Mouse (Mus musculus) mouse embryonic stem cell (cell line): ENCODE data around the gene Mgp.

Experiments used
- in situ Hi-C, 2 experiments: fragments of 300-500 bp; cut with MboI; formaldehyde crosslinking; loops; 1 replicate in 1 of 2; 3 replicates in 1 of 2; pipeline ENCODE4 v1.14.3; 2019 to 2020; ENCODE audit warnings: low sequenced_read_pairs in 2 of 2, low pct_unique_long_range_greater_than_20kb in 1 of 2, mixed read lengths in 1 of 2; ENCODE audit not compliant: unreplicated experiment in 1 of 2

Gene Mgp

DNA sequence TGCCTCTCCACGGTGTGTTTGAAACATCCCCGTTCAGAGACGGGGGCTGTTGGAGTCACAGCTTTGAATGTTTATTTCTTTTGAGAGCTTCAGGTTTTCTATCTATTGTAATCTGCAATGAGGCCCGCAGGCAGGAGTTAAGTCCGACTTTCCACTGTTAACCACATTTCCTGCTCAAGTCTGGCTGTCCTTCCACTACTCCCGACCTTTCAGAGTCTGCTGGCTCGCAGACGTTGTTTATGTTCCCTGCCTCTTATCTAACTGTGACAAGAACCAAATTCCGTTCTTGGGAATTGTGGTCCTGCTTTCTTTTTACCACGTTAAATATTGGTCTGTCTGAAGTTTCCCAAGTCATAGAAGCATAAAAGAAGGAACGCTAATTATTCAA, 17.8 kb downstream of the Mgp start:
- in situ Hi-C loops: loop anchor here (5.0 to 10.0 kb wide), 2 partner anchors 109 to 127 kb away; no protein-coding TSS in a partner anchor

DNA sequence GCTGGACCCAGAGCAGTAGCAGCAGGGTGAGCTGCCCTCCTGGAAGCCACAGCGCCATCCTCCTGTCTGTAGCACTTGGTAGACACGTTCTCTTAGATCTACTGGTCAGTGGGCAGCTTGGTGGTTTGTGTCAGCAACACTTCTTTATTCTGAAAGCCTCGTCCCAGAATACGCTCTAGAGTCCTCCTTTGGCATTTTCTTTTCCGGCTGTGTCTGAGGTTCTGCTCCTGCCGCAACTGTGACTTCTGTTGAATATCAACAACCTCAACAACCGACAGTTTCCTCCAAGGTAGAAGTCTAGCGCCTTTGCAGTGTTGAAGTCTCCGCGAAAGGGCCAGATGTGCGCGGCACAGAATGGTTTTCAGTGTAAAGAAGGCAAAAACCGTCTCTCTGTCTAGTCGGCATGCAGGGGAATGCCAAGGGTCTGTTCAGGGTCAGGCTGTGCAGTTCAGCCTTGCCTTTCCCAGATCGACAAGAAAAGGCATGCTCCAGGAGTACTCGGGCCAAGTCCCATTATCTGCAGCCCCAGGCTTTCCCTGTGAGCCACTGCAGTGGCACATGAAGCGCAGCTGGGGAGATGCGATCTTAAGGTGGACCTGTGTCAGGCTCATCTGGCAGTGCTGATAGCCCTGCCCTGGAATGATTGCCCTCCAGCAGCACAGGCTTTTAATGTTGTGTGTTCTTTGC, 18.3 kb downstream of the Mgp start, which contains the start of gene Art4:
Gene Art4, minus strand, starts transcription at position 548 of the 687 bp plus-strand sequence.
- in situ Hi-C loops: loop anchor here (5.0 to 10.0 kb wide), 2 partner anchors 110 to 127 kb away; no protein-coding TSS in a partner anchor

DNA sequence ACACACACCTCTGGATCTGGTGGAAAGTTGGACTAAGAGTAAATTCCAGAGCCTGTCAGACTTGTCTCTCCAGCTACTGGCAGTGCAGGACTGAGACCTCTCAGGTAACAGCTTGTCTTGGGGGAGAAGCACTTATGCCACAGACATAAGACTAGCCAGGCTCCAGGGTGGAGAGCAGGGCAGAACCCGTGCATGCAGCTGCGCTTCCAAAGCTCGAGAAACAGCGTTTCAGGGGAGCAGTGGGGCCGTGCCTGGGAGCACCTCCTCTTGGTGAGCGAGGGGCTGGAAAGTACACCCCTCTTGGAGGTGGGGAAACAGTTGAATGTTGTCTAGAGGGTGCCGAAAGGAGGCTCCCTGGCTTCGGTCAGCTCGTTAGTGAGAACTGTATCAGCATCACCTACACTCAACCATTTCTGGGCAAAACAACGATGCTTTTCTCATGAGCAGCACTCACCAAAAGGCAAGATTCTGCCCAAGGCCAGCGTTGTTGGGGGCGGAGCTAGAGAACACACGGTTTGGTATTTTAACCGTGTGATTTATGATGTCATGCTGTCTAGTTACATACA, 19.5 kb downstream of the Mgp start:
- in situ Hi-C loops: loop anchor here (5.0 to 10.0 kb wide), 2 partner anchors 111 to 129 kb away; no protein-coding TSS in a partner anchor

DNA sequence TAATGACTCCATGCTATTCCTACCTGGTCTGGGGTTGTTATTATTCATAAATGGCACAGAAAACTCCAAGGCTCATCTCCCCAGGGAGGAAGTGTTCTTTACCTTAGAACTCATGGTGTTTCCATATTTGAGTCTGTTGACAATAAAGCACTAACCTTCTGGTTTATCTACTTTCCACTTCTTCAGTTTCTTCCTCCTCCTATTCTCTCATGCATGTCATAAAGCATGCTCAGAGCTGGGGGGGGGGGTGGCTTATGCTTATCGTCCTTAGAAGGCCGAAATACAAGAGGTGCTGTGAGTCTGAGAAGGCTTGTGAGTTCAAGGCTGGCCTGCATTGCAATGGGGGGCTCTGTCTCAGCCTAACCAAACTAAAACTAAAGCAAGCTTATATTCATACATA, 20.4 kb downstream of the Mgp start:
- in situ Hi-C loops: loop anchor here (5.0 to 10.0 kb wide), 2 partner anchors 112 to 130 kb away; no protein-coding TSS in a partner anchor

DNA sequence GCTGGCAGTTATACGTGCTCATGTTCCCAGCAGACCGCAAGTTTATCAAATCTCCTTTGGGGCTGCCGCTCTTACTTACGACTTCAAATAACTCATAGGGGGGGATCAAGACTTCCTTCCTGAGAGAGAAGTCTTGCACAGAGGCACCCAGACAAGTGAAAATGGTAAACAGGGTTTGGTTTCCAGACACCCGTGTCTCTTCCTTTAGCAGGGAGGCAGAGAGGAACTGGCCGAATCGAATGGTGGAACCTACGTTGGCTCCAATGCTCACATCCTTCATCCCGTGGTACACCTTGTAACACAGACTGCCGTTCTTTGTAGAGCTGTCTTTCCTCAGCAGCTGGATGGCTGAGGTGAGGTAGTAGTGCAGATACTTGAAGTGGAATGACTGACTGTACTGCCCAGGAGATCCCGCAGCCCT, 21.3 kb downstream of the Mgp start:
- in situ Hi-C loops: loop anchor here in 1 of 2 experiments (10.0 kb wide), 1 partner anchor 130 kb away; no protein-coding TSS in a partner anchor

DNA sequence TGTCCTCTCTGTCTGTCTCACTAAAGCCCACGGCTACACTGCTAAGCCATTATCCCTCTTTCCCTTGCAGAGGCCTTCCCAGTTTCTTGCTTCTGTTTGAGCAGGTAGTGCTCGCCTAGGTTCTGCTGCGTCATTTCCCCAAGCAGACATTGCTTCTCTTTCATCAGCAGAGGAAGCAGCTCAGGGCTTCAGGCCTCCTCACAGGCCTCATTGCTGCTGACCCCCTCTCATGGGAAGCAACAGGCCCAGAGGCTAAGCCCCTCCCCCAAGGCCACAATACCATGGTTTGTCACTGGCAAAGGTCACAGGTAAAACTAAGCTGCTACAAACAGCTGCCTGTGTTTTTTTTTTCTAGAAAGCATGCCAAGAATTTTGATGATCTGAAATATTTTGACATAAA, 22.9 kb downstream of the Mgp start:
- in situ Hi-C loops: loop anchor here in 1 of 2 experiments (10.0 kb wide), 1 partner anchor 132 kb away; no protein-coding TSS in a partner anchor

DNA sequence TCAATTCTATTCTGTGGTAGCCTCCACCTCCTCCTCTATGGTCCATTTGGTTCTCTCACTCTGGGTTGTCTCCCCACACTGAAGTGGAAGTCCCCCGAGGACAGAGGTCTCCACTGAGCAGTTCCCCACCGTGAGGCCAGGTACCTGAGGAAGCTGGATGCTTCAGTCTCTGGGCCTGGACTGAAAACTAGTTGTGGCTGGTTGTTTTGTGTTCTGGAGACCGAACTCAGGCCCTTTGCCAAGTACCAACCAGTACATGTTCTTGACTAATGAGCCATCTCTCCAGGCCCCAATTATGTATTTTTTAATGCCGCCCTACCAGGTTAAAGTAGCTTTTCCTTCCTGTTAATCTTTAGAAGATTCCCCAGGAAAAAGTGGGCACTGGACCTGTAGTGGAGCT, 23.3 kb downstream of the Mgp start:
- in situ Hi-C loops: loop anchor here in 1 of 2 experiments (10.0 kb wide), 1 partner anchor 132 kb away; no protein-coding TSS in a partner anchor

DNA sequence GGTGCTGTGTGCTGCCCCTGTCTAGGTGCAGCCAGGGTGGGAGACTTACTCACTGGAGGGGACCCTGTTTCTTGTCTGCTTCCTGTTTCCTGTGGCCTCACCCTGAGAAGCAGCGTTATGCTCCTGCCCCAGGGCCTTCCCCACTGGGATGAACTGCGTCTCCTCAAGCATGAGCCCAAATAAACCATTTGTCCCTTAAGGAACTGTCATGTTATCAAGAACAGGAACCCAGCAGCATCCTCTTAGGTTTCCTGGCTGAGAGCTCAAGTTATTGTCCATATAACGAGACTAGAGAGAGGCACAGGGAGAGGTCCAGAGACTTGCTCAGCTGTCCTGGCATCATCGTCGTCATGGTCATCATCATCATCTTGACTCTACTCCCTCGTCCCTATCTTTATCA, 25.4 kb downstream of the Mgp start:
- in situ Hi-C loops: loop anchor here in 1 of 2 experiments (10.0 kb wide), 1 partner anchor 135 kb away; no protein-coding TSS in a partner anchor

DNA sequence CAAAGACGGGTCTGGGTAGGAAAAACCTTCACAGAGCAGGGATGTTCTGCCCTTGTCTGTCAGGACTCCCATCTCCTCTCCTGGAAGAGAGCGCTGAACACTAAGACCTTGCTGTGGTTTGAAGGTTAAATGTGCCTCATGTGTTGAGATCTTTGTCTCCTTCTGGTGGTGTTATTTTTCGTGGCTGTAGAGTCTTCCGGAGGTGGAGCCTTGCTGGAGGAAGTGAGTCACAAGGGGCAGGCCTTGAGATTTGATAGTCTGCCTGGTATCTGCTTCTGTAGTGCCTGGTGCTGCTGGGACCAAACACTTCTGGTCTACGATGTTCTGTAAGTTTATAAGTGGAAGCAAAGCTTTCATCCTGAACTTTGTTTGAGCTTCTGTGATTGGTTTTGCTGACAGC, 26.7 kb downstream of the Mgp start:
- in situ Hi-C loops: no loop called here

DNA sequence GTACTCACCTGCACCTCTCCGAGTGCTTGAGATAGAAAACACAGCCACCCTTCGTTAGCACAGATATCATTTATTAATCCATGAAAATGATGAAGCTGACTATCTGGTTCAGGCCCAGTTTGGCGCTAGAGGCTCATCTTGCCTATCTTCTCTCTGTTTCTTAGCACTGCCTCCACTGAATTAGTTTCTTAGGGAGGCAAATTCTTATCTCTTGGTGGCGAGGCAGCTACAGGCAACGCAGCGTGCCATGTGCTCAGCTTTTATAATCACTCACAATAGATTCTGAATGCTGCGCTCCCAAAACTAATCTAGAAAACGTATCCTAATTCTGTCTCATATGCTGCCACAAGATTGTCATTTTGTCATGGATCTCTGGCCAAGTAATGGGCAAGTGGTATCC, 27.2 kb downstream of the Mgp start:
- in situ Hi-C loops: no loop called here

DNA sequence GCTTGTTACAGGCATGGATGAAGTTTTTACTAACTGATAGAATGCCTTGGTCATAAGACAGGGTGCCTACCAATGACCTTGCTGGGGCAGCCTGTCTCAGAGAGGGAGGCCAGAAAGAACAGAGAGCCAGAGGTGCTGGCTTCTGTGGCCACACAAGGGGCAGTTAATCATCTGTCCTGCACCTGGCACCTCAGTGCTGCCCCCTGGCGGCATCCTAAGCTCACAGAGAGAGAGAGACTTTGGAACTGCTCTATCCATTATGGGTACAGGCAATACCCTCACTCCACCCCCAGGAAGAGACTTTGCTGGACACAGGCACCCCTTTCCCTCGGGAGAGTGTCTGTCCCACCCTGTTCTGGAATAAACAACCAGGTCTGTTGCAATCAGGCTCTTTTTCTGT, 27.8 kb downstream of the Mgp start:
- in situ Hi-C loops: no loop called here

DNA sequence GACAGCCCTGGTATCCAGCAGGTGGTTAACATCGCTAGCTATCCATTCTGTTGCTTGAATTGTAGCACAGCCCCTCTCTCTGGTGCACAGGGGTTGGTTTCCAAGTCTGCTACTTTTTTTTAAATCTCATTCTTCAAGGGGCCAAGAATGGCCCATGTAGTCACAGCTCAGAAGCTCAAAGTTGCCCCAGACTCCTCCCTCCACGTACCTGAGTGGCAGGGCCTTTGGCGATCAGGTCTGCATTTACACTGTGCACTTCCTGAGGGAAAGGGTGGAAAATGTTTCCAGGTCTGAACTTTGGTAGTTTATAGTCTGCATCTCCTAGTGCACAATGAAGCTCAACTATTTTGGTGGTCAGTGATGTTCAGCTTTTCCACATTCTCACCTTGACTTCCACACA, 28.4 kb downstream of the Mgp start:
- in situ Hi-C loops: no loop called here

DNA sequence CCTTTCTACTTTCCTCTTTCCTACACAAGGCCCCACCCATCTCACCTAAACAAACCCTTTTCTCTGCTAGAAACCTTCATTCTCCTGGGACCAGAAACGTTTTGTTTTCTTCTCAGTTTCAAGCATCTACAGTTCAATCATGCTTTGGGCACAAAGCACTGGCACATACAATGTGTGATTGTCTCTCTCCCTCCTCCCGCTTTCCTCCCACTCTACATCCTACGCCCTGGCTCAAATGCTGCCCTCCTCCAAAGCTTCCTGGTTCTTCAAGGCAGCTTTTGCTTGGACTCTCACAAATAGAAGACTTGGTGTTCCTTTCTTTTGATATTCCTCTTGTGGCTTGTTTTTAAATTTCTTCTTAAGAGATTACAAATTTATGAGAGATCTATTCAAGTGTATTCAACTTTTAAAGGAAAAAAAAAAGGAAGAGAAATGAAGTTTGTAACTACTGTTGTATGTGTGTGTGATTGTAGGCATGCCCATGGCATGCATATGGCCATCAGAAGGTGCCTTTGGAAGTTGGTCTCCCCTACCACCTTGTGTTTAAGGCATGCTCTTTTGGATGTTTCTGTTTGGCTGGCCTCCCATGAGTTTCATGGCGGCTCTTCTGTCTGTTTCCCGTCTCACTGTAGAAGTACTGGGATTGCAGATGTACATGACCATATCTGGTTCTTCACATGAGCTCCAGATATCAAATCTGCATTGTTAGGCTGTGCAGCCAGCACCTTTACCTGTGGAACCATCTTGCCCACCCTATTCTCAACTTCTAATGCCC, 29.7 kb downstream of the Mgp start:
- in situ Hi-C loops: no loop called here

DNA sequence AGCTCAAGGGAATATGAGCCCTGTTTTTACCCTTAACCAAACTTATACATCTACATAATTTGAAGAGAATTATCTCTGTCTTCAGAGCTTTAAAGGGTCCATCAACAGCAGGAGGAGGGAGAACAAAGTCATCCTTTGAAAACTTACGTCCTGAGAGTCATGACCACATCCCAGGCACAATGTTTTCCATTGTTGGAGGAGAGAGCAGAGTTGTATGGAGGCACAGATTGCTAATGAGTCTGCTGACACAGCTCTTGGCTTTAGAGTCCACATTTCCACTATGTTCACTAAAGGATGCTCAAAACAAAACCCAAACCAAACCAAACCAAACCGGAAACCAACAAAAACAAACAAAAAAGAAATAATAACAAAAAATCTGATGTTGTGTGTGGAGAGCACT, 30.7 kb downstream of the Mgp start:
- in situ Hi-C loops: no loop called here

DNA sequence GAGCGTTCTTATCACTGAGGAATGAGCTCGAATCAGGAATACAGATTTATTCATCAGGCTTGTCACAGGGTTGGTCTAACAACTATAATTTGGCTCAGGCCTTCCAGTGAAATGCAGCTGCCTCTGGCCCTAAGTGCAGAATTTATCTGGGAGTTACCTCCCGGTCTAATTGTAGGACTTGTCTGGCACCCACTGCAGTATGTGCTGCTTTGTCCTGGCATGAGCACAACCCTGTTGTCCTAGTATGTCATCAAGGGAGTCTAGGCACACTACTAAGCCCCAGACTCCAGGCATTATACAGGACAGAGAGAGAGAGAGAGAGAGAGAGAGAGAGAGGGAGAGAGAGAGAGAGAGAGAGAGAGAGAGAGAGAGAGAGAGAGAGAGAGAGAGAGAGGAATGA, 38.3 kb downstream of the Mgp start:
- in situ Hi-C loops: no loop called here

DNA sequence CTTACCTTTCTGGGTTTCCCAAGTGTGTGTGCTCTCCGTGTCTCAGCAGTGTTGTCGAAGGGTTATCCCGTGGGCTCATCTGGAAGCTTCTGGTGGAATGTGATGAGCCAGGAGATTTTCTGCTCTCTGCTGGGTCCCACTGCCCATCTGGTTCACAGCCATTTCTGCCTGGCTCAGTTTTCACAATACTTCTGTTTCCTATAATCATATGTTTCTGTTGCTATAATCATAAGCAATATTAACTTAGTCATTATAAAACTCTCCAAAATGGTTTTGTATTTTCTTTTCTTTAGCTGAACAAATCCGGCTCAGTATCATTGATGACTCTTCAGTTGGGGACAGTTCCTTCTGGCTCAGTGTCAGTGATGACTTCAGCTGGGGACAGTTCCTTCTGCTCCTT, 40.3 kb downstream of the Mgp start, which contains the start of gene Smco3:
Gene Smco3, minus strand, starts transcription at position 101 of the 400 bp plus-strand sequence.
- in situ Hi-C loops: no loop called here

DNA sequence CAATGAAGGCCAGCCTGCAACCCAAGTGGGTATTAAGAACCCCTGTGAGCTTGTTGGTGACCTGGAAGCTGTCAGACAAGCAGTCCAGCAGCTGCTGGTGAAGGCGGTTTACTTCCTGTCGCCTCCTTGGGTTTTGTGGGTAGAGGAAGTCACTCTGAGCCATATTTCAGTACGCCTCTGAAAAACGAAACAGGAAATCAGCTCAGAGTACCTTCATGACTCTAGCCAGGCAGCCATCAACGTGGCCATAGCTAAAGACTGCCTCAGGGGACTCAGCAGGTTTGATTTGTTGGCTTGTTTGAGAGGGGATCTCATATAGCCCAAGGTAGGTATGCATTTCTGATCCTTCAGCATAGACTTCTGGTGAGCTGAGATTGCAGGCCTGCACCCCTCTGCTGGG, 43.9 kb downstream of the Mgp start:
- in situ Hi-C loops: no loop called here

DNA sequence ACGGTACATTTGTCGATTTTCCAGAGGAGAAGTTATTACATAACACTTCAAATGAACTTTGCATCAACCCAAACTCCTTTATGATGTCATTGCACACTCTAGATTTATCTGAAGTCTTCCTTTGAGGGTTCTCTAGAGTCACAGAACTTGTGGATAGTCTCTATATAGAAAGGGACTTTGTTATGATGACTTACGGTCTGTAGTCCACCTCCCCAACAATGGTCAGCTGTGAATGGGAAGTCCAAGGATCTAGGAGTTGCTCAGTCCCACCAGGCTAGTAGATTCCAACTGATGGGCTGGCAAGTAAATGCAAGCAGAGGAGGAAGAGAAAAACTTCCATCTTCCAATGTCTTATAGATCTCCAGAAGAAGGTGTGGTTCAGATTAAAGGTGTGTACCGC, 46.9 kb downstream of the Mgp start:
- in situ Hi-C loops: no loop called here
